Mouse (Mus musculus) gastrocnemius, postnatal 10 days (tissue): ENCODE measurements around the gene Furin. TPM values are rescaled to one million over a fixed set of nuclear protein-coding genes. Genes with fewer than 3 reads are reported as not detected.
A peak's percentile ranks its signal among the peaks of the same experiment; 100 is the strongest.
"Not testable (repeated sequence)": the region's sequence is repeated elsewhere in the genome, so short reads cannot be mapped to it uniquely, and the experiment has no call there.

ENCODE experiments used
- DNase-seq: peaks from one replicate; pipeline ENCODE4 v3.0.0; 2021; ENCODE audit warnings: mixed read lengths
- total RNA-seq, 2 experiments: library from RNA; stranded (reverse); gene quantifications; 2 replicates each; pipeline ENCODE4 v1.2.3; 2021

Furin gene
- total RNA-seq, 2 experiments from 2014 or later, result 63.1 to 68.1 TPM

GRCm38 (mm10) chr7:80401041-80401859, 4.0 kb downstream of the Furin start:
- DNase-seq, result no peak

DNA sequence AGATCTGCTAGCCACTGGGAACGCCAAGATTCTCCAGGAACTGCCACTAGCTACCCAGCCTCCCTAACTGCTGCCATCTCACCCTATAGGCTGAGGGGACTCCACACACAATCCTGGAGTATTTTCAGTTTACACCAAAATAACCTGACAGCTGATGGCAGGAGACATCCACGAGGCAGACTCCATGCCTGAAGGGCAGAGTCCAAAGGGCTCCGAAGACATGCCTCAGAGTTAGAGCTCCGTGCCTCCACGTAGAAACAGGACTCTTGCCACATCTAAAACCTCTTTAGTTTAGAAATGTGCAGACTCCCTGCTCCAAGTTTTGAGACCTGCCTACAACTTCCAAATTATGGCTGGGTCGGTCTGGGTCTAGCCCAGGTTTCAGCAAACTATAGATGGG, 4.7 kb downstream of the Furin start:
- DNase-seq, result no peak

- DNase-seq, result no peak
Measured at GRCm38 (mm10) chr7:80400099-80400498, 5.1 kb downstream of the Furin start.

DNA sequence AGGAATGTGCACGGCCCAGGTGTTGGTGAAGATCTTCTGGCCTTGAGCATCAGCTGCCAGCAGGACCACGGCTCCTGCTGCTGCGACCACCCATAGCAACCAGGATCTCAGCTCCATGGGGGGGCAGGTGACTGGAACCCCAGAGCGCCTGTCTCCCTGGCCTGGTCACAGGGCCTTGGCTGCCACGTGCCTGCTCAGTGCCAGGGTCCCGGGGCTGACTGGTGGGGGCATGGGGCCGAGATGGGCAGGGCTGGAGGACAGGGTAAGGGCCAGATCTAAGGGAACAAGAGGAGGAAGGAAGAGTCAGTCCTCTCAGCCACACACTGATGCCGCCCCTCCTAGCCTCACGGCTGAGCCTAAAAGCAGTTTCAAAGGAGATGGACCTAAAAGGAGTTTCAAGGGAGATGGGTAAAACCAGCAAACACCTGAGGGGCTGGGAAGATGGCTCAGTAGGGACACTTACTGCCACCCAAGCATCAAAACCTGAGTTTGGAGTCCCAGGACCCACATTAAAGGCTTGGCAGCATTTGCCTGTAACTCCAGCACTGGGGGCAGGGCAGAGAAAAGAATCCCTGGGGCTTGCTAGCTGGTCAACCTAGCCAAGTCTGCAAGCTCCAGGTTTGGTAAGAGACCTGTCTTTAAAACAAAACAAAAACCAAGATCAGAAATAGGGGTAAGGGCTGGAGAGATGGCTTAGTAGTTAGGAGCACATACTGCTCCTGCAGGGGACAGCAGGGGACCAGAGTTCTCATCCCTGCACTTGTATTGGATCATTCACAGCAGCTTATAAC, 6.4 kb downstream of the Furin start:
- peak; percentile 9 for DNase-seq

DNA sequence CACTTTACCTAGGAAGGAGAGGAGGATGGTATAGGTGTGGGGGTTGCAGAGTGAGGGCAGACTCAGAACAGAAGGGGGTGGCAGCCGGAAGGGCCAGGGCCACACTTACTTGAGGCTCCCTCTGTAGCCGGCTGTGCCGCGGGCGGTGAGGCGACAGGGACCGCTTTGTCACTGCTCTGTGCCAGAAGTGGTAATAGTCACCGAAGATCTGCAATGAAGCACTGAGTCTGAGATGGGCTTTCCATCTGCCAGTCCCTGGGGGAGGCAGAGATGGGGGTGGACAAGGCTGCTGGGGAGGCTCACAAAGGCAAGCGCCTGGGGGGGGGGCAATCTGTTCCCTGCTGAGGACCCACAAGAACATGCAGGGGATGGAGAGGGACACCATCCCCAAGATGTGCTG, 7.2 kb downstream of the Furin start:
- no peak for DNase-seq

DNA sequence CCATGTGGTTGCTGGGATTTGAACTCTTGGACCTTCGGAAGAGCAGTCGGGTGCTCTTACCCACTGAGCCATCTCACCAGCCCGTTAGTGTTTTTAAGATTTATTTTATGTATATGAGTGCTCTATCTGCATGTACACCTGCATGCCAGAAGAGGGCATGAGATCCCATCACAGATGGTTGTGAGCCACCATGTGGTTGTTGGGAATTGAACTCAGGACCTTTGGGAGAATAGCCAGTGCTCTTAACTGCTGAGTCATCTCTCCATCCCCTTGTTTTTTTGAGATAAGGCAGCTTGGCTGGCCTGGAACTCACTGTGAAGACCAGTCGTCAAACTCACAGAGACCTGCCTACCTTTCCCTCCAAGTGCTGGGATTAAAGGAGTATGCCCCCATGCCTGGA, 8.8 kb downstream of the Furin start:
- DNase-seq, result not testable (repeated sequence)

GRCm38 (mm10) chr7:80394600-80394999, 10.6 kb downstream of the Furin start:
- DNase-seq, result no peak

- no peak for DNase-seq
Measured at GRCm38 (mm10) chr7:80392119-80392518, 13.1 kb downstream of the Furin start.

DNA sequence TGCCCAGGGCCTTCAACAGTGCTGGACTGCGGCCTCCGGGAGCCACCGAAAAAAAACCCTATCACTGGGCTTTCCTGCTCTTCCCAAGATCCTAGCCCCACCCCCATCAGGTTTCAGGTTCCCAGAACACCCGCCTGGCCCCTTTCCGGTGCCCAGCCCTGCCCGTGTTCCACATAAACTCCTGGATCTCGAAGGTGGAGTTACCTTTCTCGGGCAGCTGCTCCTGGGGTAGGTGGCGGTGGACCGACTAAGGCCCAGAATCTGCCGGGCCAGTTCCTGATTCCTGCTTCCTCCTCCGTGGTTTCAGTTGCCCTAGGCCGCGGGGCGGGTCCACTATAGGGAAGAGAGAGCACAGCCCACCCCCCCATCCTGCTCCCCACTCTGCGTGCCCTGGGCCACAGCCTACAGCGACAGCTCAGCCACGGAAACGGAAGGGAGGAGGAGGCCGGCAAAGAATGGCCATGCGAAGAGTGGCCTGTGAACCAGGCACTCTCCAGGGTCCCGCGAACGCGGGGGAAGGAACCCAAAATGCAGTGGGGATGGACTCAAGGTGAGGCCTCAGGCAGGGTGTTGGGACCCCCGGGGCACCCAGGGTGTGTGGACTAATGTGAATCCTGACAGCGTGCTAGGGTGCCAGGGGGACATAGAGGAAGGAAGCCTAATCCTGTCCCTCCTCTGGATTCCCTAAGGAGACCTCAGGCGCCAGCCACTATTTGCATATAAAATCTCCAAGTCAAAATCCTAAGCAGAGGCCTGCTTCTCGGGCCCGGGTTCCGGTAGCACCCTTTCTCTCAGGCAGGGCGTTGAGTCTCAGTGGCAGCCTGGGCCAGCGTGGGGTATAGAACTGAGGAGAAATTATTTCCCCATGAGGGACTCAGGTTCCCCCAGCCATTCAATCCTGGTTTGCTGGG, 17.3 kb downstream of the Furin start, which contains the start of gene Fes:
Gene Fes, minus strand, starts transcription at position 314 of the 911 bp plus-strand sequence.
- peak; percentile 61 for DNase-seq

DNA sequence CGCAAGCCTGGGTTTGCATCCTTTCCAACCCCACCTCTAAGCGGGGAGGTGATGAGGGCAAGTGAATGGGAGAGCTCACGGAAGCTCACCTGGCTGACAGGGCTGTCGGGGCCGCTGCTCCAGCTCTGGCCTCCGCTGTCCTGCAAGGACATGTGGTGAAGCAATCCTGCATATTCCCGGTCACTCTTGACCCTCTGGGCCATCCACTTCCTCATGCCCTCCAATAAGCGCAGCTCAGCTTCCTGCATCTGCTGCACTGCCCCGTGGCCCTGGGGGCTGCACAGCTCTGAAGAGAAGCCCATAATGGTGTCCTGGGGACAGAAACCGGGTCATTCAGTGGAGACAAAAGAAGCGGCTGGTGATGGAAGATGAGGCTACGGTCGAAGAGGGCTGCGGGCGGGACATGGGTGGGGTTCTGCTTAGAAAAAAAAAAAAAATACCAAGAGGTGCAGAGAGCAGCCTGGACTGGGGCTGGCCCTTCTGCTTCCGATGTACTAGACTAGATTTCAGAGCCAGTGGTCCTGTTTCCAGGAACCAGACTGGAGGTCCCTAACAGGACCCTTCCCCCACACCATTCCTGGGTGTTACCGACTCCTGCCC, 18.1 kb downstream of the Furin start:
- DNase-seq, result no peak

DNA sequence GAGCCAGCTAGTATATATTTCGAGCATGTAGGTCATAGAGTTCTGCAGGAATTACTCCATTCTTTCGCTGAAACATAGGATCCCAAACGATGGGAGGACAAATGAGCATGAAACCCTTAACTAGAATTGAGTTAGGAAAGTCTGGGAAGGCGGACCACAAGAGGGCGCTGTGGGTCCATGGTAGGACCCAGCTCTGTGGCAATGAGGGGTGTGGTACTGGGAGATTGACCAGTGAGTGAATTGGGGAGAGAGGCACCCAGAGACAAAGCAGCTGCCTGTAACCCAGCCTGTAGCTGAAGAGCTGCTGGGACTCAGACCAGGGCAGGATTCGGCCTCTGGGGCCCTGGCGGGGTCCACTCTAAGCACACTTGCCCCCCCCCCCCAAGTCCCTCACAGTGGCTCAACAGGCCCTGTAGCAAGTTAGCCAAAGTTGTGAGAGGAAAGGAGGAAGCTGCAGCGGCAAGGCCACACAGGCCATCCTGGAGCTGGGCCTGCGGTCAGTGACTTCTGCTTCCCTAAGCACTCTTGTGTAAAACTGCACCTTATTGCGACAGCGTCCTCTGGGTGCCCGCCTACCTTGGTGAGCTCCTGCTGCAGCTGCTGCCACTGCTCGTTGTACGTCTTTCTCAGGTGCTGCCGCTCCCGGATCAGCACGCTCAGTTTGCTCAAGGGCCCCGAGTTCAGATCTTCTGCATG, 18.9 kb downstream of the Furin start:
- DNase-seq, result peak; percentile 97

DNA sequence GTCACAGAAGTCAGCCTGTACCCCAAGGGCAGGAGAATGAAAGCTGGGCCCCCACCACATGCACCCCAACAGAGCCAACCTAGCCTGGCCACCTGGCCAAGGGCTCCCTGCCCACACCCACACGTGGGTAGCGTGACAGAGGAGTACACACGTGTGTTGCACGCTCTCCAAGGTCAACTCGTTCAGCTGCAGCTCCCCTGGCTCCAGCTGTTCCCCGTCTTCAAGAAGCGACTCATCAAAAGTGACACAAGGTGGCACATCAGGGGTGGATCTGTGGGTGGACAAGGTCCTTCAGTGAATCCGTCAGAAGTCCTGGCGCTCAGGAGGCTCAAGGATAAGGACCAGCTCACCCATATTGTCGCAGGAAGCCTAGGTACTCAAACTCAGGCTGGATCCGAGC, 22.3 kb downstream of the Furin start:
- no peak for DNase-seq

DNA sequence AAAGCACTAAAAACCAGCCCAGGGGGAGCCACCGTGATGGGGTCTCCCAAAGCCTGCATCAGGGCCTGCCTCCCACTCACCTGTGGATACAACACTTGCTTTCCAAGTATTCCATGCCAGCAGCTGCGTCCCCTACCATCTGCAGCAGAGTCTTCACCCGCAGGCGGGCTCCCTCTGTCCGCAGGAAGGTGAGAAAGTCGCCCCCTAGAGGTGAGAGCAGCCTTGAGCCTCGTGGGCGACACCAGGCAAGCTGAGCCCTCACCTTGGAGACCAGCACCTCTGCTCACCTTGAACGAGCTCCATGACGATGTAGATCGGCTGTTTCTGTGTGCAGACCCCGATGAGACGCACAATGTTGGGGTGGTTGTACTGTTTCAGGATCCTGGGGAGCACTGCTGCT, 25.7 kb downstream of the Furin start:
- no peak for DNase-seq

GRCm38 (mm10) chr7:80377471-80377870, 27.8 kb downstream of the Furin start:
- DNase-seq, result peak; percentile 66

GRCm38 (mm10) chr7:80376192-80376591, 29.0 kb downstream of the Furin start:
- DNase-seq, result no peak

- DNase-seq, result no peak
Measured at GRCm38 (mm10) chr7:80375376-80376039, 29.7 kb downstream of the Furin start.

DNA sequence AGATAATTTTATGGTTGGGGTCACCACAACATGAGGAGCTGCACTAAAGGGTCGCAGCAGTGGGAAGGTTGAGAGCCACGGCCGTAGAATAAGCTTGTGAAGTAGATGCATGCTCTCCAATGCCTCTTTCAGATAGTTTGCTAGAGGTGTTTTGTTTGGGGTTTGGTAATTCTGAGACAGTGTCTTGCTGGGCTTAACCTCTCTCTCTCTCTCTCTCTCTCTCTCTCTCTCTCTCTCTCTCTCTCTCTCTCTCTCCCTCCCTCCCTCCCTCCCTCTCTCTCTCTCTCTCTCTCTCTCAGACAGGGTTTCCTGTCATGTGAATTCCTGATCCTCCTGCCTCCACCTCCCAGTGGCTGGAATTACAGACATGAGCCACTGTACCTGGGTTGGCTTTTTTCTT, 30.5 kb downstream of the Furin start:
- DNase-seq, result no peak

DNA sequence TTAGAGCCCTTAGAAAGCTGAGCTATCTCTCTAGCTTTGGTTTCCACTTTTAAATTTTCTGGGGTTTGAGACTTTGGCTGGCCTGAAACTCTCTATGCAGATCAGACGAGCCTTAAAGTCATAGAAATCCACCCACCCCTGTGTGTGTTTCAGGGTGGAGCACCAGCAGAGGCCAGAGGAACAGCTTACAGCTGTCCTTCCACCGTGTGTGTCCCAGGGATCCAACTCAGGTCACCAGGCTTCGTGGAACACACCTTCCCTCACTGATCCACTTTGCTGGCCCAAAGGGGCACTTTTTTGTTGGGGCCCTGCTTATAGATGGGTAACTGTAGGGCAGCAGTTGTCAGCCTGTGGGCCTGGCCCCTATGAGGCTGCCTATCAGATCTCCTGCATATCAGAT, 31.0 kb downstream of the Furin start:
- no peak for DNase-seq

DNA sequence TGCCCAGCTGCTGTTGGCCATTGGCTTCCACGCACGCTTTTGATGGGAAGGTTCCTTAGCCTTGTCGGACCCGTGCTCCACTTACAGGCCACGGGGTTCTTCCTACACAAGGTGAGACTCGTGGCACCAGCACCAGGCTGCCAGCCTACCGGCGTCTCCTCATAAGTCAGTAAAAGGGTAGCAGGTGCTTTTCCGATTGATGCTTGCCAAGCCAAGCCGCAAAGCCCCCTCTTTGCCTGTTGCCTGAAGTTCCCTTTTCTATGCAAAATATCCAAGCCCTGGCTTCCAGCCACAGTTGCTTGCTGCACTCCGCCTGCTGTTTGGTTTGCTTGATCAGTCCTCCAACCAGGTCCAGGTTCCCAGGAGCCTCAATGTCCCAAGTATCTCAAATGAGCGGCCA, 31.4 kb downstream of the Furin start:
- no peak for DNase-seq

DNA sequence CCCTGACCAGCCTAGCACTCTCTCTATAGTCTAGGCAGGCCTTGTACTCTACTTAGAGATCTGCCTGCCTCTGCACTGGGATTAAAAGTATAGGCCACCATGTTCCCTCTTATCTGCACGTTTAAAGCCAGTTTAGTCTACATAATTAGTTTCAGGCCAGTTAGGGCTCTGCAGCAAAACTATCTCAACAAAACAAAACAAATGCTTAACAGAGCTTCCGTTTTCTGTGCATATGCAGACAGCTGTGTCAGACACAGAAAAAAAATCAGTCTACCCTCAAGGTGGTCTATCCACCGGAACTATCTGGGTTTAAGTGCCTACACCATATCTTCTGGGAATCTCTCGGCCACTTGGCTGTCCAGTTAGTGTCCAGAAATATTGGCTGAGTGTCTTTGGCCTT, 31.9 kb downstream of the Furin start:
- DNase-seq, result no peak

GRCm38 (mm10) chr7:80372667-80373066, 32.6 kb downstream of the Furin start:
- DNase-seq, result no peak
